Mouse (Mus musculus) Muller cell, postnatal 12 days (primary cell): ENCODE measurements around the gene Mettl11b.

Source experiments
- DNase-seq: peaks from one replicate; pipeline ENCODE4 v3.0.0-alpha.2; 2015; ENCODE audit errors: inconsistent ontology term

The Mettl11b gene

DNA sequence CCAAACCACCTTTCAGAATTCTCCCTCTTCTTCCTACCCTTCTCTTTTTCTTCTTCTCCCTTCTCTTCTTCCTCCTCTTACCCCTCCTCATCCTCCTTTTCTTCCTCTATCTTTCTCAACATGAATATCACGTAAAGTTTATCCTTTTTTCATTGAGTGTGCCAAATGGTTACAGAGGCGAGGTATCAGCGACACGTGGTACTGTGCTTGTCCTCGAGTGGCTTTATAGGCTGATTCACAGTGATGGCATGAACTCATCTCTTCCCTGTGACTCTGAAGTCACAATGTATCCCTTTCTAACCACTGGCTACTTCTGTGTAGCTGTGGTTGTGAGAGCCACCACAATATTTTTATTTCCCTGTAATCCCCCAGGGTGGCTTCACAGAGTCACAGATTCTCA, 68.6 kb downstream of the Mettl11b start:
- no peak for DNase-seq
